Mouse (Mus musculus): Measurements from ENCODE around the gene Cdk14.

GRCm38 (mm10) chr5:4955392-4955791 lies 464.7 kb downstream of the Cdk14 start:
- TF ChIP-seq CTCF (IDR thresholded peaks at IDR 0.05; ENCODE audit: low read depth) (no peak), EP300 (IDR thresholded peaks at IDR 0.05; ENCODE audit: low read depth) (no peak)
